Mouse (Mus musculus) adrenal gland (tissue): ENCODE measurements around the gene Letmd1.
"Not testable (repeated sequence)": the region's sequence is repeated elsewhere in the genome, so short reads cannot be mapped to it uniquely, and the experiment has no call there.

Experiments
- intact Hi-C: fragments of 180-260 bp; cut with DNase I; formaldehyde crosslinking; loops from one replicate; pipeline ENCODE4 v1.15.1; 2025

Gene Letmd1

DNA sequence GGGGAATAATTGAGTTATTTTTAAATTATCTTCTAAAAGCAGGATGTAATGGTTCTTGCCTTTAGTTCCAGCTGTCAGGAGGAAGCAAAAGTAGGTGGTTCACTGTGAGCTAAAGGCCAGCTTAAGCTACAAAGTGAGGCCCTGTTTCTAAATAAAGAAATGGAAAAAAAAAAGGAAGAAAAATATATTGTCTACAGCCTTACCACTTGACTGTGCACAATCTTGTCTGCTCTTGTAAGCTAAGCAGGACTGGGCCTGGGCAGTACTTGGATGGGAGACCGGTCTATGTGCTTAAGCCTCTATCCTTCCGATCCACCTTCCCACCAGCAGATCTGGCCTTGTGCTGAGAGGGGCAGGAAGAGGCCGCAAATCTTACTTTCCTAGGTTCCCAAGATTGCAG lies 19.3 kb upstream of the Letmd1 start:
- intact Hi-C loops = no loop called here

DNA sequence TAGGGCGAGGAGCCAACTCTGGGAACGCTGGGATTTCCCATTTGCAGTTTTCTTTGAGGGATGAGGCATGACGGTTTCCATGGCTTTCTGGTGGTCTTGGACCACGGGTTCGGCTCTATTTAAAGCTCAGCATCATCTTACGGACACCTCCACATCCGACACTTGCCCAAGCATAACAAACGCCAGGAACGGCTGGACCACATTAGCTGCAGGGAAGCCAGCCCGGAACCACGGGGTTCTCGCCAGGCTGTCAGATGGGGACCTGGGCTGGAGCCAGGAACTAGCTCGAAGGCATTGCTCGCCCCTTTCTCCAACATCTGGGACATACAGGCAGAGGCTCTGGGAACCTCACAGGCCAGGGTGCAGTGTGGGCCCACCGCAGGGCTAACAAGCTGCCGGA lies 17.6 kb upstream of the Letmd1 start:
- intact Hi-C loops = loop anchor here (5.0 to 10.0 kb wide), 2 partner anchors 49 to 186 kb away; no protein-coding TSS in a partner anchor

DNA sequence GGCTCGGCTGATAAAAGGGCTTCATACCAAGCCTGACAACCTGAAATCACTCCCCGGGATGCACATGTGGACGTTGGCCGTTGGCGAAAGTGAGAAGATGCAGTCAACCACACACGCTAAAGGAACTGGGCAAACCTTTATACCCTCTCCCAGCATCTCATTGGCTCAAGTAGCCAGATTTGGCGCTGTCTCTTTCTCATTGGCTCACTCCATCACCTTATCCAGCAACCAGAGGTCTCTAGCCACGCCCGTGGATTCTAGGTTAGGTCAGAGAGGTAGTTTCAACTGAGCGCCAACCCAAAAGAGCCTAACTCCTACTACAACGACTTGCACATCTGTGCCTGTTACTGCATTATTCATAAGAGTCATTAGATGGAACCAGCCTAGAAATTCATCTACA lies 16.3 kb upstream of the Letmd1 start:
- intact Hi-C loops = loop anchor here (5.0 to 10.0 kb wide), 2 partner anchors 50 to 188 kb away; no protein-coding TSS in a partner anchor

DNA sequence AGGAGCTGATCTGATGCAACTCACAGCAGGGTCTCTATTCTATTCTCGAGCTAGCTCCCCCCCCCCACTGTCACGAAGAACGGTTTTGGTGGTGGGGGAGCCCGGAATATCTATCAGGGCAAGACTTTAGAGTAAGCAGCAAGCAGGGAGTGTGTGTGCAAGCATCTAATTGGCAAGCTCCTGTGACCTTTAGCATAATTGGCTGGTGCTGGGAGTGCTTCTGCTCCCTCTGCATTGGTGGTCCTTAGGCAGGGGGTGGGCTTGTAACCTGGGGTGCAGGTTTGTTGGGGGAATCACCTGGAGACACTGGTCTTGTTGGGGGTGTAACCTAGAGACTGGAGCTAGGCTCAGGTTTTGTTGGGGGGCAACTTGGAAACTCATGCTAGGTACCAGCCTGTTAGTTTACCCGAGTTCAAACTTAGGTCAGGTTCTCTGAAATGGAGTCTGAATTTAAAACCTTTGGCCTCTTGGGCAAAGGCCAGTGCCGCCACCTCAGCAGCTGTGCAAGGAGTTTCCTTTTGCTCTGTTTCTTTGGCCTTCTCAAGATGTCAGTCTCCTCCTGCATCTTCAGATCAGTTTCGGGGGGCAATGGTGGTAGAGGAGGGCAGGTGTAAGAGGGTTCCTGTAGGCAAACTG lies 12.3 kb upstream of the Letmd1 start:
- intact Hi-C loops = loop anchor here (5.0 to 10.0 kb wide), 3 partner anchors 64 to 192 kb away; no protein-coding TSS in a partner anchor

DNA sequence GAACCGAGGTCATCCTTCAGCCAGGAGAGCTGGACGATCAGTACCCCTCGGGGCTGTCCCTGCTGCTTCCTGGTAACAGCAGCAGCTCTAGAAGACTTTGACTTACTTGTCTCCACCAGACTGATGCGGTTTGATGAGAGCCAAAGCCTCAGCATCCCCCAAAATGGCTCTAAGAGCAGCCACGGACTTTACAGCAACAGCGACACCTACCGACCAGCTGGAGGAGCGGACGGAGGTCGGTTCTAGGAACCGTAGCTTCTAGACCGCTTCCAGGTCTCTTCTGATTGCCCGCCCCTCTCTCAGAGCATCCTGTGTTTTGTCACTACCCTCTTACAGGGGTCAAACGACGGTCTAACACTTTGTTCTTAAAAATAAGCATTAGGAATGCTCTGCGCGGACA lies 11.5 kb upstream of the Letmd1 start:
- intact Hi-C loops = loop anchor here (5.0 to 10.0 kb wide), 3 partner anchors 65 to 193 kb away; no protein-coding TSS in a partner anchor

DNA sequence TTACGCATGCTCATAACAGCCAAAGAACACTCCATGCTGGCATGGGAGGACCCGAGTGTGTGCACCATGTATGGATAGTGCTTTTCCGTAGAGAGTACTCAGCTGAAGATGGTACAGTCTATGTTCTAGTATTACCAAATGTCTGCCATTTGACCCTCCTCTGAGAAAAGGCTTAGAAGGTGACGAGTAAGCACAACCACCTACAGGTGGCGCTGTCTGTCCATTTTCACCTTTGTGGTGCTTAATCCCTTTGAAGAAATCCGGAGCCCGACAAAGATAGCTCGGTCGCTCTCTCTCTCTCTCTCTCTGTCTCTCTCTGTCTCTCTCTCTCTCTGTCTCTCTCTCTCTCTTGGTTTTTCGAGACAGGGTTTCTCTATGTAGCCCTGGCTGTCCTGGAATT lies 10.8 kb upstream of the Letmd1 start:
- intact Hi-C loops = loop anchor here (5.0 to 10.0 kb wide), 3 partner anchors 66 to 193 kb away; no protein-coding TSS in a partner anchor

DNA sequence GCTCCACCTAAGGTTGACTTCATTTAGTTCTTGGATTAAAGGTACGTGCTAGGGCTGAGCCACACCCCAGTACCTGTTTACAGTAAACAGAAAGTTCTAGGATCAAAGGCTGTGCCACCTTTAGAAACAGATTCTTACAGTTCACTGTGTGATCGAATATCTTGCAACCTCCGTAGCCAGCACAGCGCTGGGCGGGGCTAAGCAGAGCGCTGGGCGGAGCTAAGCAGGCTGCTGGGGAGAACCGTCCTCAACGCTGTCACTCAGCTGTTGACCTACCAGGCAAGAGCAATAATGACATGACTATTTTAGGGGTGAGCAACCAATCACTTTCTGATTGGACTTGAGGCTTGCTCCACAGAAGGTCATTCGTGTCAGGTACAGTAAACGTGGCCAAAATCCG lies 7.9 kb upstream of the Letmd1 start:
- intact Hi-C loops = no loop called here

DNA sequence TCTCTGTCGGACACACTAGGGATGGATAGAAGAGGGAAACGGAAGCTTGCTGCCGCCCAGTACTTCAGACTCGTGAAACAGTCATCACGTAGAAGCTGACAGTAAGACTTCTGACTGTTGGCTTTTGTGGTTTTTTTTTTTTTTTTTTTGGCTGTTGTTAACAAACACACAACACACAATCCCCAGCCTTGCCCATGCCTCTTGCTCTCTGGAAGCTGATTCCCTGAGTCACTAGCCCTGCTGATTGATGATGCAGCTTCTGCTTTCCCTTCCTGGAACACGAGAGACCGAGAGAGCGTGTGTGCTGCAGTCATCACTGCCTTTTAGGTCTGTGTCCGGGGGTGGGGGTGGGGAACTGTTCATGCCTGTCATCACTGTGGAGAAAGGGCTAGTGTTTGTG lies 7.2 kb upstream of the Letmd1 start:
- intact Hi-C loops = no loop called here

DNA sequence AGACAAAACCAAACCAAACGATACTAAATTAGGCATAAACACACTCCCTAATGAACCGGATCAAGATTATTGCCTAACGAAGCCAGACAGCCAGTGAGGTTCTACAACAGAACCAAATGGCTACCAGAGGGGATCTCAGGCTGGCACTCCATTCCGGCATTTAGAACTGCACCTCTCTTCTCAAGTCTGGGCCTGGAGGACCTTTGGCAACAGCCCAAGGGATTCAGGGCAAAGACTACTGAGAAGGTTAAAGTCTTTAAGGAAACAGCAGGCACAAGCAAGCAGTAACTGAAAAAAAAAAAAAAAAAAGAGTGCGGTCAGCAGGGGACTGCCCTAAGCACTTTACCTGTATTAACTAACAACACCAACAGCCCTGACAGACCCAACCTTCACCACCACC lies 6.7 kb upstream of the Letmd1 start:
- intact Hi-C loops = no loop called here

DNA sequence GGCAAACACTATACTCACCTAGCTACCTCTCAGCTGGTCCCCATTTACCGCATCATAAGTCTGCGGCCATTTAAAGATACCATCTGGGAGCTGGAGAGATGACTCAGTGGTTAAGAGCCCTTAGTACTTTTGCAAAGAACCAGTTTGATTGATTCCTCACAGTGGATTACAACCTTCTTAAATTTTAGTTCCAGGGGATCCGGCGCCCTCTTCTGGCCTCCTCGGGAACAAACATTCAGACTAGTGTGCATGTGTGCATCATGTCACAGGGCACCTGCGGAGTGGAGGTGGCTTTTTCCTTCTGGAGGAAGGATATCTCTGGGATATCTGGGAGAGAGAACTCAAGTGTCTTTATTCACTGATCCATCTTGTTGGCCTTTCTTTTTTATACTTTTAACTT lies 5.1 kb upstream of the Letmd1 start:
- intact Hi-C loops = no loop called here

DNA sequence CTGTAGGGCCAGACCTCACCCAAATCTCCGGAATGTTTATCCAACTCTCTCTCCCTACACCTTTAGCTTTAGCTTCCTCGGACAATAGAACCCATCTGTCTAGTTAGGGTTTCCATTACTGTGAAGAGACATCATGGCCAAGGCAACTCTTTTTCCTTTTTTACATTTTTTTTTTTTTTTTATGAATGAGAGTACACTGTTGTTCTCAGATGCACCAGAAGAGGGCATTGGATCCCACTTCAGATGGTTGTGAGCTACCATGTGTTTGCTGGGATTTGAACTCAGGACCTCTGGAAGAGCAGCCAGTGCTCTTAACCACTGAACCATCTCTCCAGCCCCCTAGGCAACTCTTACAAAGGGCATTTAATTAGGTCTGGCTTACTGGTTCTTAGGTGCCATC lies 3.4 kb upstream of the Letmd1 start:
- intact Hi-C loops = no loop called here

DNA sequence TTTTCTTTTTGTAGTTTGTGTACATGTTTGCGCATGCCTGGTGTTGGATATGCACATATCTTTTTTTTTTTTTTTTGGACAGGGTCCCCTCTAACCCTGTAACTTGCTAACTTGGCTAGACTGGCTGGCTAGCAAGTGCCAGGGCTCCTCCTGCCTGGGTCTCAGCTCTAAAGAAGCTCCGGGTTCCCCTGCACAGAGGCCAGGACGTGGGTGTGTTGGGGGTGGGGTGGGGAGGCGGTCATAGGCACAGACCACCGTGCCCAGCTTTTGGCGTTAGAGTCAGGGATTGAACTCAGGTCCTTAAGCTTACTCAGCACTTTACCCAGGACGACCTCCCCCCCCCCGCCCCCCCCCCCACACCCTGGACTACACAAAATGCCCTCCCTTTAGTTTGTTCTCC lies 1.1 kb upstream of the Letmd1 start:
- intact Hi-C loops = no loop called here

DNA sequence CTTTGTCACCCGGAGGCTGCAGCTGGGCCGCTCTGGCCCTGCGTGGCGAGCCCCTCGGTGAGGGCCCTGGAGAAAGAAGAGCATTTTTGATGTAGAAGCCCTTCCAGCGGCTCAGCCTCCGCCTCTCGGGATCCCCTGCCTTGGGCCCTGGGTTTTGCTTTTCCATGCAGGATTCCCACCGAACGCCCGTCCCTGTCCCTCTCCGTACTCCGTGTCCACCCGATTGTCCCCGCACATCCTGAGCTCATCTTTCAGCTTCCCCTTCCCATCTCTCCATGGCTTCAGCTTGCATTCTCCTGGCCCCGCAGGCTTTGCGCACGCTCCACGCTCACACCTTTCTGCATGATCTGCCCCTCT lies 344 bp downstream of the Letmd1 start:
- intact Hi-C loops = no loop called here

DNA sequence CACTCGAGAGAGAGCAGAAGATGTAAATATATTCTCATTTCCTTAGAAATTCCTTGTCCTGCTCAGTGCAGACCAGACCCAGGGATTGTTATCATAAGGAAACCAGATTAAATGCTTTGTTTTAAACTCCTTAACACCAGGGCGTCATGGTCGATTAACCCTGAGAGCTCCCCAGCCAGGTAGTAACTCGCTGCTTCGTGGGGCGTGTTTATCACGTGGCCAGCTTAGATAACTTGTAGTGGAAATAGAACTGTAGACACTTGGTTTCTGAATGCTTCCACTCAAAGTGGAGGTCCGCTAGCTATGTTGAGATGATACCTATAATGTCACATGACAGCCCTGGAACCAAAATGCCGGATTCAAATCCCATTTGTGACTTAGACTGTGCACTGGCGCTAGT lies 1.2 kb downstream of the Letmd1 start:
- intact Hi-C loops = loop anchor here (5.0 kb wide), 1 partner anchor 207 kb away; no protein-coding TSS in a partner anchor

DNA sequence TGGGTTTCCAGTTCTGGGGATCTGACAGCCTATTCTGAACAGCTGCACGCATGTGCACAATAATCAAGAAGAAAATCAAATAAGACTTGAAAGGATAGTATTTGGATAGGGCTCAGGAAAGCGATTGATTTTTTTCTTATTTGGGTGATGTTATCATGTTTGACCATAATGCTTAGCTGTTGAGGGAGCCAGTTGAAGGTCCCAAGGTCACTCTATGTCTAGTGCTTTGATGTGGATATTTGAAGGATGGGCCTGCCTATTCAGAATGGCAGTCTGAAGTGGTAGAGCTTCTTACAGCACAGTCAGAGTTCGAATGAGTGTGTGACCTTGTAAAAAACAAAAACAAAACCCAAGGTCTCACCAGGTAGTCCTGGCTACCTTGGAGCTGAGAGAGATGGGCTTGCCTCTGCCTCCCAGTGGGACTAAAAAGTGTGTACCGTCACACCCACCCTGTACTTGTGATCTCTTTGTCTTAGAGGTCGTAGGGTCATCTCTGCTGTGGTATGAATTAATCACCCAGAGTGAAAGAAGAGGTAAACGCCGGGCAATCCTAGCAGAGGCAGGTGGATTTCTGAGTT lies 5.2 kb downstream of the Letmd1 start:
- intact Hi-C loops = loop anchor here (5.0 kb wide), 1 partner anchor 203 kb away; no protein-coding TSS in a partner anchor

DNA sequence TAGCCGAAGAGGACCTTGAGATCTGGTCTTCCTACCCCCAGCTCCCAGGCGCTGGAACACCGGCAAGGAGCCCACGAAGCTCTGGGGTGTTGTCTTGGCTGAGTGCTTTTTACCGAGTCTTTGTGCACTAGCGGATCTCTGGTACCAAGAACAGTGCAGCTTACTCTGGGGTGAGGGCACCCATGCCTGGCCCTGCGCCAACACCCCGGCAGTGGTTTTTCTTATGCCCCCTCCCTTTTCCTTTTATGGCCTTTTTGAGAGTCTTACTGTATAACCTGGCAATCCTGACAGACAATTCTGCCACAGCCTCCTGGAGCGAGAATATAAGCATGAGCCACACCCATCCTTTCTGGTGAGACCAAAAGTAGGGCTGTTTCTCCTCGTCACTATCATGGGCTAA lies 9.5 kb downstream of the Letmd1 start:
- intact Hi-C loops = no loop called here

DNA sequence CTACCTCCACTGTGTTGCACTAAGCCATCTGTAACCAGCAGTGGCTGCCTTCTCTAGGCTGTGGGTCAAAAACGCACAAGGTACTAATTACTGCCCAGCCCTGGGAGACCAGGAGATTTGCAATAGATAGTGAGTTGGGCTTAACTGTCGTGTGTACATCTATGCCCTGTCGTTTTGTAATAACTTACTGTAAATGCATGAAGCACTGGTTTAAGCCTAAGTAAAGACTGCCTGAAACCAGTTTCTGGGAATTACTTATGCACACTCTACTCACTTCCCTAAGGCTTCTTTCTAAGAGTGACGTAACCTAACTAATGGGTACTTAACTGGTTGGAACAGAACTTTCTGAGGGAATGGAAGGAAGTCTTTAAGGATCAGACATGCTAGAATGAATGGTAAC lies 10.1 kb downstream of the Letmd1 start:
- intact Hi-C loops = no loop called here

DNA sequence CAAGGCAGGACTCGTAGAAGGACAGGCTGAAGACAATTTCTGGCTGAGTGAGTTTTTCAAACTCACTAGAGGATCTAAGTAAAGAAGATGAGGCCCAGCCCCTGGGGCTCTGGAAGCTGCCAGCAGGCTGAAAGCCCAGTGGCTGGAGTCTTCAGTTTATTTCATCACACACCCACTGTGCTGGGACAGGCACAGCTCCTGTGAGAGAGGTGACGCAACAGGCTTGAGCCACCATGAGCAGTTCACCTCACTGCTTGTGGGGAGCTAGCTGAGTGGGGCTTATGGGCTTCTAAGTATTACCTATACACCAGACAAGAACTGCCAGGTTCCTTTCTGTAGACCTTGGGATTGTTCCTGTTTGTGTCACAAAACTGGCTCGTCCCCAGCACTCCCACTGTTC lies 16.8 kb downstream of the Letmd1 start:
- intact Hi-C loops = no loop called here

DNA sequence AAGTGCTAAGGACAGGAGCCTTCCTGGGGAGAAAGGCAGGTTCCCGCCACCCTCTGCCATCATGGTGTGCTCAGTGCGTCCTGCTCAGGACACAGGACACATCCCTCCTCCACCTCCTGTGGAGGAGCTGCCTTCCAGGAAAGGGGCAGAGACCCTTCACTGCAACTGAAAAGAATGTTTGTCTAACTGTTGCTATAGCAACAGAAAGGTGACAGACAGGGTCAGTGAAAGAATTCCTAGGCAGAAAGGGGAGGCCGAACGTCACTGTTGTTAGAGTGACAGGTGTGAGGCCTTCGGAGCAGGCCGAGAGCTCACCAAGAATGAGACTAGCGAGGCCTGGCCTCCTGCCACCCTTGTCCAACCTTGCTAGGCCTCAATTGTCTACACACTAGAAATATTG lies 17.6 kb downstream of the Letmd1 start:
- intact Hi-C loops = no loop called here

DNA sequence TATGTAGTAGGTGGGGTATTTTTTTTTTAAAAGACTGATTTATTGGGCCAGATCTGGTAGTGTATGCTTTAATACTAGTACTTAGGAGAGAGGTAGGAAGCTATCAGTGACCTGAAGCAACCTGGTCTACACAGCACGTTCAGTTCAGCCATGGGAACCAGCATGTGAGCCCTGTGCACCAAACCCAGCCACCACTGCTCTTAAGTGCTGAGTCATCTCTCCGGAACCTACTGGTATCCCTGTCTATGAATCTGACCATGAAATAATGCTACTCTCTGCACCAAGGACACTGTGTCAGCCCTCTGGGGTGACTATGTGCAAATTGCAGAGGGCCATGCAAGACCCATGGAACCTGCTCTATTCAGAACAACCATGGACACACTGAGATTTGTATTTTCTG lies 18.2 kb downstream of the Letmd1 start:
- intact Hi-C loops = no loop called here

DNA sequence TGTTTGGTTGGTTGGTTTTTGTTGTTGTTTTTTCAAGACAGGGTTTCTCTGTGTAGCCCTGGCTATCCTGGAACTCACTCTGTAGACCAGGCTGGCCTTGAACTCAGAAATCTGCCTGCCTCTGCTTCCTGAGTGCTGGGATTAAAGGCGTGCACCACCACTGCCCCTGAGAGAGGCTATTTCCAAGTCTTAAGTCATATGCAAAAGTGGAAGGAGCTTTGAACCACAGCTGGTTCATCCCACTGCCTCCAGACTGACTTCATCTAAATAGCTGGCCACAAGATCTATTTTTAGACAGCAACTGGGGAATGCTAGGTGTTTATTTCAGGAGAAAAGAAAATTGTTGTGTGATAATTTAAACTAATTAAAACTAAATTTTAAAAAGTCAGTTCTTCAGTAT lies 19.5 kb downstream of the Letmd1 start:
- intact Hi-C loops = not testable (repeated sequence)

DNA sequence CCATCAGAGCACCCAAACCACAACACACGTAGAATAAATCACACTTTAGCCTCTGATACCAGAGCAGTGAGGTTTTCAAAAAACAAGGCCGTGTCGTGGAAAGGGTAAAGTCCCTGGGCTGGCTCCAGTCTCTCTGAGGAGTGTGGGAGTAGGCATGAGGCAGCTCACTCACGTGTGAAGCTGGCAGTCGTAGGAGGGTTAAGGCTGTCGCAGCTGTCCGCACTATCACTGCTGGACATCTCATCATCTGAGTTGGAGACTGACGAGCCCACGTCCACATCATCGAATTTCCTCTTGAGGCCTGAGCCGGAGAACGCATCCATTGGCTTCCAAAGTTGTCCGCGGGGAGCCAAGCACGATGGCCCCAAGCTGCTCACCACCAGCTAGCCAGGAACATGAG lies 20.4 kb downstream of the Letmd1 start:
- intact Hi-C loops = no loop called here

DNA sequence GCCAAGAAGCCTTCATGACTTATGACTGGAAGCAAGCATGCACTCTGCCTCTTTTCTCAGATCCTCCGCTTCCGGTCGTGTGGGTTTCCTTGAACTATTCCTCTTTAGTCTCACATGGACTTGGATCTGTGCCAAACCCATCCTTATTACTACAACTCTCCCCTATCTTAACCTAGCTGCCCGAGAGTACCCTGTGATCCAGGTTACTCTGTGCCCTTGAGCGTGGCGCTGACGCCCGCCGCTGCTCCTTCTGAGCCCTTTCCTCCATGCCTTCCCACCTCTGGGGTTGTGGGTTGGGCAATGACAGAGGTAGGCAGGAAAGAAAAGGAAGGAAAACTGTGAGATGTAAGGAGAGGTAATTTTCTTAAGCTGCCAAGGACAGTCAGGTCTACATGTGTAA lies 23.1 kb downstream of the Letmd1 start:
- intact Hi-C loops = no loop called here
